ENCODE assay signal across 8 mouse cellular contexts in the genomic region with DNA sequence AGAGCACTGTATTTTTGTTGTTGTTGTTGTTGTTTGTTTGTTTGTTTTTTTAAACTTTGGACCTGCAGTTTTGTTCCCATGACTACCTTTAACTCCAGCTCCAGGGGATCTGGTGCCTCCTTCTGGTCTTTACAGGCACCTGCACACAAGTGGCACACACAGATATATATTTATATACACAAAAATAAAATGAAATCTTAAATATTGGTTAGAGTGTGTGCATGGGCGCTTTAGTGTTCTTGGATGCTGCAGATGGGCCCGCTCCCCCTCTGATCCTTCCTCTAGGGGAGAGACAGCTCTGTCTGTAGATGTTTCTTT. TPM values are rescaled to one million over a fixed set of nuclear protein-coding genes. Genes with fewer than 3 reads are reported as not detected.
DNase-seq lines count a peak whose midpoint lies in the region; ATAC-seq and TF ChIP-seq lines count a peak whose summit lies in the region.
"Had no signal": no experiment of that assay in that cellular context is flagged by ENCODE, and none has a peak within 500 bp of the region (broad histone marks: within the 10 kb centered on the region; RNA-seq: fewer than 3 reads in every experiment).

No protein-coding gene starts in this region.

- no peak for DNase-seq in kidney, adult 18-20 months
- DNase-seq in ES-CJ7 (ENCODE audit: low read depth, low spot score): peak; percentile 44
- DNase-seq in left cerebral cortex, adult 18-20 months (ENCODE audit: low spot score in 2 of 2): no peak
- no peak for DNase-seq in frontal cortex, postnatal 25 days (ENCODE audit: low spot score in 2 of 2)

- H3K27me3 ChIP-seq in kidney, embryonic 15.5 days: no peaks in the 10 kb centered on the region
- H3K27me3 ChIP-seq in E14TG2a.4 (ENCODE audit: insufficient read depth, low read length): no peaks in the 10 kb centered on the region
- H3K27me3 ChIP-seq in intestine, embryonic 15.5 days (replicated peaks): no peaks in the 10 kb centered on the region
- H3K27me3 ChIP-seq: liver, embryonic 15.5 days had no signal

- 92% methylated on average over 2 of the region's 2 CpGs for WGBS in kidney, embryonic 15.5 days
- WGBS in intestine, embryonic 15.5 days: 93% methylated on average over 2 of the region's 2 CpGs

- H3K9ac ChIP-seq in kidney, embryonic 15.5 days: no peak overlapping the region
- no peak overlapping the region for H3K9ac ChIP-seq in intestine, embryonic 15.5 days
- H3K9ac ChIP-seq: liver, embryonic 15.5 days had no signal

- TF ChIP-seq CTCF in E14TG2a.4 (conservative IDR thresholded peaks at IDR 0.05; ENCODE audit: low read length): peak; percentile 42

- H3K4me3 ChIP-seq in kidney, embryonic 15.5 days (replicated peaks): no peak overlapping the region
- peak overlapping the region; percentile 45 for H3K4me3 ChIP-seq in E14TG2a.4 (replicated peaks; ENCODE audit: low read length)
- H3K4me3 ChIP-seq in intestine, embryonic 15.5 days (replicated peaks): no peak overlapping the region
- H3K4me3 ChIP-seq: liver, embryonic 15.5 days had no signal

- H3K36me3 ChIP-seq in kidney, embryonic 15.5 days: peaks cover 18% of the 10 kb centered on the region
- peaks cover 56% of the 10 kb centered on the region for H3K36me3 ChIP-seq in E14TG2a.4 (ENCODE audit: insufficient read depth, low read length)
- peaks cover 4% of the 10 kb centered on the region; the same call in 1 of the 2 replicates for H3K36me3 ChIP-seq in intestine, embryonic 15.5 days

- no peaks in the 10 kb centered on the region for H3K9me3 ChIP-seq in kidney, embryonic 15.5 days (replicated peaks)
- H3K9me3 ChIP-seq in E14TG2a.4 (ENCODE audit: low read length): no peaks in the 10 kb centered on the region
- H3K9me3 ChIP-seq in intestine, embryonic 15.5 days: no peaks in the 10 kb centered on the region
- H3K9me3 ChIP-seq: liver, embryonic 15.5 days had no signal

- no peak overlapping the region for H3K4me2 ChIP-seq in kidney, embryonic 15.5 days
- no peak overlapping the region for H3K4me2 ChIP-seq in intestine, embryonic 15.5 days (replicated peaks)
- H3K4me2 ChIP-seq: liver, embryonic 15.5 days had no signal

- no peak for ATAC-seq in kidney, embryonic 15.5 days (replicated peaks; ENCODE audit: low FRiP score)
- ATAC-seq in intestine, embryonic 15.5 days: no peak

- peak overlapping the region; percentile 54 for H3K27ac ChIP-seq in kidney, embryonic 15.5 days
- peak overlapping the region; percentile 76 for H3K27ac ChIP-seq in intestine, embryonic 15.5 days
- H3K27ac ChIP-seq: liver, embryonic 15.5 days had no signal

- peaks cover 48% of the 10 kb centered on the region for H3K4me1 ChIP-seq in kidney, embryonic 15.5 days
- H3K4me1 ChIP-seq in E14TG2a.4 (replicated peaks; ENCODE audit: low read depth, low read length): peaks cover 96% of the 10 kb centered on the region
- H3K4me1 ChIP-seq in intestine, embryonic 15.5 days (replicated peaks): peaks cover 48% of the 10 kb centered on the region

RNA-seq across cellular contexts. Expression of gene Vdac1, which starts 9.4 kb away (rescaled TPM):
- 336 and 358 TPM in 2 replicates for polyA plus RNA-seq in kidney, embryonic 15.5 days (2015; fragmentation: Nextera tagmentation; extraction: Ambion mirVana)
- polyA plus RNA-seq in intestine, embryonic 15.5 days (2015; fragmentation: Nextera tagmentation; extraction: Ambion mirVana): 287 and 295 TPM in 2 replicates
- 100 to 1,000 TPM; 560 to 576 TPM for total RNA-seq in left cerebral cortex, adult 18-20 months (2021)

RNA-seq across cellular contexts. Expression of gene 9530068E07Rik, which starts 26.1 kb away (rescaled TPM):
- 217 and 219 TPM in 2 replicates for polyA plus RNA-seq in kidney, embryonic 15.5 days (2015; fragmentation: Nextera tagmentation; extraction: Ambion mirVana)
- polyA plus RNA-seq in intestine, embryonic 15.5 days (2015; fragmentation: Nextera tagmentation; extraction: Ambion mirVana): 159 and 166 TPM in 2 replicates
- 10 to 100 TPM; 57.1 to 61.6 TPM for total RNA-seq in left cerebral cortex, adult 18-20 months (2021)
